Mouse (Mus musculus) heart, postnatal 36 days (tissue): Measurements from ENCODE around the gene Gnas. TPM values are rescaled to one million over a fixed set of nuclear protein-coding genes. Genes with fewer than 3 reads are reported as not detected.
A peak's percentile ranks its signal among the peaks of the same experiment; 100 is the strongest.
"Not testable (repeated sequence)": the region's sequence is repeated elsewhere in the genome, so short reads cannot be mapped to it uniquely, and the experiment has no call there.

Experiments
- DNase-seq, 2 experiments: peaks; one replicate each; pipeline ENCODE4 v3.0.0; 2021 to 2022
- intact Hi-C: fragments of 180-260 bp; cut with DNase I; formaldehyde crosslinking; loops from one replicate; pipeline ENCODE4 v1.15.1; 2025
- microRNA-seq, 2 experiments: library from miRNA; unstranded; fragments of <30 nt; microRNA quantifications; one replicate each; pipeline ENCODE4 v1.2.0; 2021; ENCODE audit warnings: borderline number of aligned reads in 2 of 2
- total RNA-seq, 2 experiments: library from RNA; stranded (reverse); gene quantifications; 2 replicates each; pipeline ENCODE4 v1.2.3; 2021

Gene Gnas
- total RNA-seq, 2 experiments from 2014 or later: 1,171 to 1,227 TPM

GRCm38 (mm10) chr2:174343566-174343965 lies 59.4 kb downstream of the Gnas start:
- intact Hi-C loops: no loop called here
- DNase-seq: no peak

- peak; percentile 78 to 83 for DNase-seq
- intact Hi-C loops: loop anchor here (1.0 kb wide), 1 partner anchor 12 kb away; no protein-coding TSS in a partner anchor
Measured at GRCm38 (mm10) chr2:174344003-174344655, 60.0 kb downstream of the Gnas start.

GRCm38 (mm10) chr2:174344996-174345395 lies 60.9 kb downstream of the Gnas start:
- intact Hi-C loops: loop anchor here (1.0 kb wide), 1 partner anchor 13 kb away; no protein-coding TSS in a partner anchor
- DNase-seq: no peak

- DNase-seq: no peak
- intact Hi-C loops: no loop called here
Measured at GRCm38 (mm10) chr2:174346612-174346998, 62.5 kb downstream of the Gnas start, which contains the start of gene Gm20721. Gene Gm20721 (minus strand): TSS chr2:174346712.

GRCm38 (mm10) chr2:174346999-174347668 lies 63.0 kb downstream of the Gnas start:
- DNase-seq, intact Hi-C loops: not testable (repeated sequence)

GRCm38 (mm10) chr2:174358516-174358915 lies 74.4 kb downstream of the Gnas start:
- no peak for DNase-seq
- intact Hi-C loops: no loop called here

GRCm38 (mm10) chr2:174359656-174360055 lies 75.5 kb downstream of the Gnas start:
- intact Hi-C loops: no loop called here
- no peak for DNase-seq

- no peak for DNase-seq
- intact Hi-C loops: no loop called here
Measured at GRCm38 (mm10) chr2:174366571-174366970, 82.5 kb downstream of the Gnas start.

- intact Hi-C loops: no loop called here
- no peak for DNase-seq
Measured at GRCm38 (mm10) chr2:174381021-174381420, 96.9 kb downstream of the Gnas start.

- intact Hi-C loops: no loop called here
- no peak for DNase-seq
Measured at GRCm38 (mm10) chr2:174391936-174392335, 107.8 kb downstream of the Gnas start.

GRCm38 (mm10) chr2:174392554-174392953 lies 108.4 kb downstream of the Gnas start:
- no peak for DNase-seq
- intact Hi-C loops: no loop called here

GRCm38 (mm10) chr2:174393383-174393782 lies 109.3 kb downstream of the Gnas start:
- DNase-seq: no peak
- intact Hi-C loops: no loop called here

Small RNA genes lying within 50 kb of the gene (microRNA-seq; reads per million reads assigned to microRNA genes)
- gene Gm27591 (0 reads per million in 2 experiments), gene Mir296 (44.8 to 53.1 reads per million in 2 experiments), gene Mir298 (101 to 127 reads per million in 2 experiments)

Other genes with a start within 250 kb of the Gnas start
- 10 to 100 TPM; 20.5 to 23.7 TPM for gene Stx16, start 208.0 kb upstream of the Gnas start, total RNA-seq
- 10 to 100 TPM; 71.2 to 75.8 TPM for gene Npepl1, start 174.0 kb upstream of the Gnas start, total RNA-seq
- 1 to 10 TPM; 2.4 TPM for gene Gm20721, start 62.4 kb downstream of the Gnas start, total RNA-seq
- 10 to 100 TPM; 29.3 to 31.4 TPM for gene Nelfcd, start 131.5 kb downstream of the Gnas start, total RNA-seq
- gene Ctsz, start 154.7 kb downstream of the Gnas start, total RNA-seq: 10 to 100 TPM; 33.9 to 36.0 TPM
- 1 to 10 TPM; 3.8 to 4.1 TPM for gene Tubb1, start 166.4 kb downstream of the Gnas start, total RNA-seq
- gene Atp5e, start 179.8 kb downstream of the Gnas start, total RNA-seq: 1,000 to 10,000 TPM; 1,605 to 1,606 TPM
- gene Prelid3b, start 188.8 kb downstream of the Gnas start, total RNA-seq: 10 to 100 TPM; 56.5 to 65.8 TPM